Mouse (Mus musculus) thymus, postnatal 10 days (tissue): Measurements from ENCODE around the gene Cbarp.

ENCODE experiments used
- DNase-seq, 2 experiments: peaks; one replicate each; pipeline ENCODE4 v3.0.0; 2021; ENCODE audit warnings: low spot score in 2 of 2

Cbarp gene

DNA sequence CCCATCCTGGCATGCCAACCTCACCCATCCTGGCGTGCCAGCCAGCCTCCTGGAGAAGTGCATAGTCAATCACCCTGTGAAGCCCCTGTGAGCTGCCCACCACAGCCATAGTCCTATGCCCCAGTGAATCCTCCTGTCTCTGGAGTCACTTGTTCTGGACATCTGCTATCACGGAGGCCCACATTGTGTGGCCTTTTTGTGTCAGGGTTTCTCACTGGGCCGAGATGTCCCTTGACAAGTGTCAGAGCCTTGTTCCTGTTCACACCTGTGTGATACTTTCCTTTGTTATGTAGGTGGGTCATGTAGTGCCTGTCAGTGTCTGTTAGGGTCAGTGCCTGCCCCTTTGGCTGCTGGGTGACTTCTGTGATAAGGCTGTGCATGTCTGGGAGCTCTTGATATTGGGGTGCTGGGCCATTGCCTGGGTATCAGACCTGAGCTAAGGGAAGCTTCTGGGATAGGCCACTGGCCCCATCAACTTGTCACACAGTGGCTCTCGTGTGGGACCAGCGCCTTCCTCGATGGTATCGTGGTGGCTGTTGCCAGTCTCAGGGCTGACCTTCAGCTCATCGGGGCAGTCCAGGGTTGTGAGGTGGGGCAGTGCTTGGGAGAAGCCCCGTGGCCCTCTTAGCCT lies 16.6 kb downstream of the Cbarp start:
- no peak for DNase-seq

DNA sequence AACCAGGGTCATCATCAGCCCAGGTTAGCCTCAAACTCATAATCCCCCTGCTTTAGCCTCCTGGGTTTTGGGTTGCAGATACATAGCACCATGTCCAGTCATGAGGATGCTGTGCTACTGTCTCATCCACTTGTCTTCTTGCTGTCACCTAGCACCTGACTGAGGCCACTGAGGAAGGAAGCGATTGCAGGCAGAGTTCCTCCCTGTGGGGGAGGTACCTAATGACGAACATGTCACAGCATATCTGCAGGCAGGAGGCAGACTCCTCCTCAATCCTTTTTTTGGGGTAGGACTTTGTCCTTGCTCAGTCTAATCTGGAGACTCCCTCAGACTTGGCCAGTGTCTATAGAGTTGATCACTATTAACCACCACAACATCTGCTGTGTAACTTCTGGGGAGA lies 19.0 kb downstream of the Cbarp start:
- no peak for DNase-seq

GRCm38 (mm10) chr10:80120146-80120545 lies 20.5 kb downstream of the Cbarp start:
- no peak for DNase-seq

GRCm38 (mm10) chr10:80118552-80118951 lies 22.1 kb downstream of the Cbarp start:
- no peak for DNase-seq

GRCm38 (mm10) chr10:80117736-80118135 lies 22.9 kb downstream of the Cbarp start:
- DNase-seq = no peak

GRCm38 (mm10) chr10:80116927-80117691 lies 23.5 kb downstream of the Cbarp start:
- DNase-seq = no peak

DNA sequence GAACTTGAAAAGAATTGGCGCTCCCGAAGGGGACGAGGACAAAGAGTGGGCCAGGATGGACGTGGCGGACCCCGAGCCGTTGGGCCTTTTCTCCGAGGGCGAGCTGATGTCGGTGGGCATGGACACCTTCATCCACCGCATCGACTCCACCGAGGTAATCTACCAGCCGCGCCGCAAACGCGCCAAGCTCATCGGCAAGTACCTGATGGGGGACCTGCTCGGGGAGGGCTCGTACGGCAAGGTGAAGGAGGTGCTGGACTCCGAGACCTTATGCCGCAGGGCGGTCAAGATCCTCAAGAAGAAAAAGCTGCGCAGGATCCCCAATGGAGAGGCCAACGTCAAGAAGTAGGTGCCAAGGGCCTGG lies 24.1 kb downstream of the Cbarp start:
- no peak for DNase-seq

DNA sequence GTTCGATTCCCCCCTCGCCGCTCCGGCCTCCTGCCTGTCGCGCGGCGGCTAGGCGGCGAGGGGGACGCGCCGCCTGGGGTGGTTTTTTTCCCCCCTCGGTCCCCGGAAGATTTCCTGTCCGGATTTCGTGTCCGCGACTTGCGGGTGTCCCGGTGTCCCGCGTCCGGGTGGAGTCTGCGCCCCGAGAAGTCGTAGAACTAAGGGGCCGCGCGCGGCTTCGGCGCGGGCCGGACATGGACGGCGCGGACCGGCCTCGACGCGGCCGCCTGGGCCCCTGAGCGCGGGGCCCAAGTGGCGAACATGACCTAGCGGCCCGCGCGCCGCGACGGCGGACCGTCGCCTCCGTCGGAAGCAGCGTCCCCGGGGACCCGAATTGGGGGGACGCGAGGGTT lies 24.7 kb downstream of the Cbarp start:
- DNase-seq = no peak

GRCm38 (mm10) chr10:80115290-80115943 lies 25.2 kb downstream of the Cbarp start, which contains the start of gene Stk11:
Gene Stk11 (plus strand): TSS chr10:80115803.
- peak; percentile 98 to 100 for DNase-seq

DNA sequence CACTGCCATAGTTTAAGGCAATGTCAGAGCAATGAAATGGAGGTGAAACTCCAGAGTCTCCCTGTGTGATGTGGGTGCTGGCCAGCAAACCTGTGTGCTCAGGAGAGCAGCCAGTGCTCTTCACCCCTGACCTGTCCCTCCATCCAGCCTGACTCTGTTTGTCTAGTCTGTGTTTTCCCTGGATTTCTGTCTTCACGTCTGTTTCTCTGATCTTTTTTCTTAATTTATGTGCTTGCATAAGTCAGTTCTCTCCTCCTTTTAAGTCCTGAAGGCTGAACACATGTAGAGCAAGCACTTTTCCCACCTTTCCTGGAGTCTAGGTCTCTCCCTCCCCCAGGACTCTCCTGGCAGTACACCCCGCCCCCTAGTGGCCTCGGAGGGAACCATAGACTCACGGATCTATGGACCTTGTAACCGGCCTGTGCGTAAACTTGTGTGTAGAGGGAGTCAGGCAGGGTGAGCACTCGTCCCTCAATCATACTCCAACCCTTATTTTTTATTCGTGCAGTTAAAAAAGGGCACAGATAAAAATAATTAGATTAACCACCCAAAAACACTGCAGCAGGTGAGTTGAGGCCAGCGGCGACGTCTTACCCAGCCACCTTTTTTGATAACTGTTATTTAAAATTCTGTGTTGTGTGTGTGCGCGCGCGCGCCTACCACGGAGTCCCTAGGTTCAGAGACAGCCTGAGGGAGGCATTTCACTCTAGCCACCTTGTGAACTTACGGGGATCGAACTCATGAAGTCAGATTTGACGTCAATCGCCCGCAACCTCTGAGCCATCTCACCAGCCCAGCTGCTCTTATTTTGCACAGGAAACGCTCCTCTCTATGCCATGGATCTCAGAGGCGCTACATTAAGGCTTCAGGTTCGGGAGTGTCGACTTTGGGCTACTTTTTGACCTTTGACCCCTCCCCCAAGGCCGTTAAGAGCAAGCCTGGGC lies 26.0 kb downstream of the Cbarp start:
- DNase-seq = peak; percentile 87 to 94

- no peak for DNase-seq
Measured at GRCm38 (mm10) chr10:80107678-80108077, 33.0 kb downstream of the Cbarp start.

DNA sequence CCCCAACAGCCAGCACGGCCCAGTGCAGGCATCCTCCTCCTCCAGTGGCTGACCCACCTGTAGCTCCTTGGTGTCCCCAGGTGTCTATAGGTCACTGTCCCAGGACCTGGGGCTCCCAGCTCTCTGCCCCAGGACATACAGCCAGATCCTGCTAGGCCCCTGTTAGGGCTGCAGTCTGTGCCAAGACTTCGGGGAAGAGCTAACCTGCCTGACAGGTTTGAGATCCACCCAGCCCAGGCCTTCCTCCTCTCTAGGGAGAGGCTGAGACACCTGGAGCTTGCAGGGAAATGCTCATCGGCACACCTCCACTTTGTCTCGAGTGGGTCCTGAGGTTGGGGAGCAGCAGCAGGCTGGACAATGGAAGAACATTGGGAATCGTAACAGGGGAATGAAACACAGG lies 34.7 kb downstream of the Cbarp start:
- DNase-seq = no peak

DNA sequence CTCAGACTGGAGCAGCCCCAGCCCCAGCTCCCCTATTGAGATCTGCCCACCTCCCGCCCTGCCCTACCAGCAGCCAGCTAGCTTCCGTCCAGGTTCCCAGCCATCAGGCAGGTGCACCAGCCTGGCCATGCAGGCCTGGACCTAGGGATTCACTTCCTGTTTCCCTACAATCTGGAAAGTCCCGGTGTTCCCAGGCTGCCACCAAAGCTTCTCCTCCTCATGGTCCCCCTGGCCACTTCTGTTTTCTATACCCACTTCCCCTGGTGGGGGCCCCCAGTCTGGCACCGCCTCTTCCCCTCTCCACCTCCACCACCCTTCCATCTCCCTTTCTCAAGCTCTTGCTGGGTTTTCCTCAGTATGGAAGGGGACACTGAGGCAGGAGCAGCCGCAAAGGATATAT lies 35.2 kb downstream of the Cbarp start, which contains the start of gene Sbno2:
TSS of gene Sbno2 (minus strand) at position 112 of the 400 bp plus-strand sequence.
- DNase-seq = no peak

DNA sequence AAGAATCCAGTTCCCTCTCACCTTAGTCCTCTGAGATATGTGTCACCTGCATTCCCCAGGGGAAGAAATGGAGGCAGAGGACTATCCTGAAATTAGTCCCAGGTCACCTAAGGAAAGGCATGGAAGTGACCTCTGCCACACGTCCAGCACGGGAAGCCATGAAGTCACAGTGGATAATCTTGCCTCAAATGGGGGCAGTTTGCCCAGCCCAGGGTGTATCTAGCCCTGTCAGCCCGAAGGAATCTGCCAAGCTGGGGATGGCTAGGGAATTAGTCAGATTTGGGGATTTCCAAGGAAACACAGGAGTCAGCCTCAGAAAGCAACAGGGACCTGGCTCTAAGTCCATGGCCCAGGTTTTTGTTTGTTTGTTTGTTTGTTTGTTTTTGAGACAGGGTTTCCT lies 36.5 kb downstream of the Cbarp start:
- DNase-seq = no peak

DNA sequence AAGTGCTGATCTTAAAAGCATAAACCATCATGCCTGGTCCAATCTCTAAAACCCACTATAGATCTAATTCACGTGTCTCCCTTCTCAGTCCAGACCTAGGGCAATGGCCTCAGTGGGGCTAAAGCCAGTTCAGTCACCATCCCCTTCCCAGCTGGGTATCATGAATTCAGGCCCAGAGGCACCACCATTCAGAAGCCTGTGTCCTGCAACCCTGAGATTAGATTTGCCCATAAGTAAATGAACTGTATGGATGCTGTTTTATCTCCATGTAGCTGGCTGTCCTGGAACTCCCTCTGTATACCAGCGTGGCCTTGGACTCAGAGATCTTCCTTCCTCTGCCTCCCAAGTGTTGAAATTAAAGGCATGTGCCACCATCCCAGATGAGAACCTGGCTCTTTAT lies 37.6 kb downstream of the Cbarp start:
- DNase-seq = no peak

DNA sequence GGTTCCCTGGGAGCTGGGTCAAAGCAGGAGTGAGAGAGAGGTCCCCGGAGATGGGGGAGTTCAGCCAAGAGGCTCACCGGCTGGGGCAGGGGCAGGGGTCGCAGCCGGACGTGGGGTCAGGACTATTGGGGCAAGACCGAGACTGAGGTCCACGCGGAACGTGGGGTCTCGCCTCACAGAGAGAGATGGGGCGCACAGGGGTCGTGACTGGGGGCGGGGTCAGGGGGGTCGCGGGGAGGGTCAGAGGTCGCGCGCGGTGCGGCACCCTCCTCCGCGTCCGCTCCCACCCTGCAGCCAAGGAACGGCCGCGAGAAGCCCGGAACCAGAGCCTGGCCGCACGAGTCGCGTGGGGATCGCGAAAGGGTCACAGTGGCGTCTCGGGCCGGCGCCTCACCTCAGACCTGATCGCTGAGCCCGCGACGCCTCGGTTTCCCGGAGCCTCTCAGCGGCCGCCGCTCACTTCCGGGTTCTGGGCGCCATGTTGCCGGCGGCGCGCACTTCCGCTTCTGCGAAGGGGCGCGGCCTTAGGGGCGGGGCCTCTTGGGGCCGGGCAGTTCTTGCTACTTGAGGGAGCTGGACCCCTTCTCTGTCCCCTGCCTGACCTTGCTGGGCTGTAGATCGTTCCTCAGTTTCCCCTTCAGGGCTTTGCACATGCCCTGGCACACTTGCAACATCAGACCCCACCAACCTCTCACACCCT lies 38.3 kb downstream of the Cbarp start:
- peak; percentile 79 to 90 for DNase-seq

- no peak for DNase-seq
Measured at GRCm38 (mm10) chr10:80100982-80101381, 39.7 kb downstream of the Cbarp start.

GRCm38 (mm10) chr10:80098630-80099029 lies 42.0 kb downstream of the Cbarp start:
- DNase-seq = no peak

- DNase-seq = no peak
Measured at GRCm38 (mm10) chr10:80097275-80097674, 43.4 kb downstream of the Cbarp start.

- no peak for DNase-seq
Measured at GRCm38 (mm10) chr10:80095547-80095946, 45.1 kb downstream of the Cbarp start.

DNA sequence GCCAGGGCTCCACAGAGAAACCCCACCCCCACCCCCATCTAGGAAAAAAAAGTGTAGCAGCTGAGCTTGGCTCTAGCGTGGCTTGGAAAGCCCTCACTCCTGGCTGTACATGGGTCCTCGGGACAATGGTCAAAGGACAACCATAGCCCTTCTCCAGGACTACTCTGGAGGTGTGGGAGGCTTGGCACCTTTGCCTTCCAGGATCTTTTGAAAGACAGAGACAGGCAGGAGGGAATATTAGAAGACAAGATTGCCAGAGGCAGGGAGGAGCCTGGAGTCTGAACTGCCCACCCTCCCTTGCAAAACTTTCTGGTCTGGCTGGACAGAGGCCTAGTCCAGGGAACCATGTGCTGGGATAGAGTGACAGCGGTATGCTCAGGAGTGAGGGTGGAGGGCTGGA lies 46.0 kb downstream of the Cbarp start:
- no peak for DNase-seq
